Mouse (Mus musculus) neutrophil, adult 65 days (primary cell): ENCODE data around the gene Rab4a. TPM values are rescaled to one million over a fixed set of nuclear protein-coding genes. Genes with fewer than 3 reads are reported as not detected.

Experiments used
- total RNA-seq: library from RNA; stranded (reverse); gene quantifications from 2 replicates; pipeline ENCODE4 v1.2.4, GENCODE M21; 2023

Rab4a gene
- total RNA-seq: 0.61 TPM in 1 of 2 replicates, not detected in the other

GRCm38 (mm10) chr8:123805718-123806373 is at the start of gene Rab4a:
Gene Rab4a (plus strand): TSS chr8:123805985.

GRCm38 (mm10) chr8:123859648-123860259 is 54.0 kb downstream of the Rab4a start, which contains the start of gene Ccsap:
Gene Ccsap (minus strand): TSS chr8:123860209.

Other genes starting within 250 kb of the Rab4a start
- gene Rhou, start 152.1 kb upstream of the Rab4a start, total RNA-seq: 43.5 and 45.4 TPM in 2 replicates
- gene Ccsap, start 54.2 kb downstream of the Rab4a start, total RNA-seq: 4.7 and 6.5 TPM in 2 replicates
- 0.36 and 1.7 TPM in 2 replicates for gene Acta1, start 88.8 kb downstream of the Rab4a start, total RNA-seq
- 14.9 and 22.2 TPM in 2 replicates for gene Nup133, start 143.3 kb downstream of the Rab4a start, total RNA-seq
- 6.5 and 8.5 TPM in 2 replicates for gene Abcb10, start 177.1 kb downstream of the Rab4a start, total RNA-seq
- 15.4 and 18.0 TPM in 2 replicates for gene Taf5l, start 215.4 kb downstream of the Rab4a start, total RNA-seq
- 4.8 and 7.1 TPM in 2 replicates for gene Urb2, start 215.5 kb downstream of the Rab4a start, total RNA-seq